12 mouse cellular contexts compared by ENCODE assay signal in the genomic region with DNA sequence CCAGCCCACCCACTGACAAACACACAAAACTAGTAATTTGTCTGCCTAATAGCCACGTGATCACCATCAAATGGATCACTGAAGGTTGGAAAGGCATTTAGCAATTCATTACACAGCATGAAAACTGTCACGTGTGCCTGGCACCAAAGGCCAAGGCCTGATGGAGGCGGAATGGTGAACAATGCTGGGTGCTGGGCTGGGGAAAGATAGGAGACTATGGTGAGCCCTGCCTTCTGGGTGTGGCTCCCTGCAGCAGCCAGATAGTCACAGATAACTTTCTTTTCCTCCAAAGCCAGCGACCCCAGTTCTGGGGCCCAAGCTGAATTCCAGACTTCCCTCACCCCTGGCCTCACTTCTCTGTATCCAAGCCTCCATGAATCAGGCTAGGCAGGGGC. TPM values are rescaled to one million over a fixed set of nuclear protein-coding genes. Genes with fewer than 3 reads are reported as not detected.
DNase-seq lines count a peak whose midpoint lies in the region; ATAC-seq and TF ChIP-seq lines count a peak whose summit lies in the region.
"Had no signal": no experiment of that assay in that cellular context is flagged by ENCODE, and none has a peak within 500 bp of the region (broad histone marks: within the 10 kb centered on the region; RNA-seq: fewer than 3 reads in every experiment).

No protein-coding gene starts in this region.

- H3K9me3 ChIP-seq in G1E (replicated peaks), result peaks cover 3% of the 10 kb centered on the region
- H3K9me3 ChIP-seq in liver, embryonic 15.5 days (replicated peaks), result no peaks in the 10 kb centered on the region
- H3K9me3 ChIP-seq: heart, embryonic 13.5 days had no signal

- no peaks in the 10 kb centered on the region for H3K27me3 ChIP-seq in G1E (ENCODE audit: insufficient read depth, low read length)
- peaks cover 15% of the 10 kb centered on the region for H3K27me3 ChIP-seq in liver, embryonic 15.5 days

- 11% methylated on average over 4 of the region's 4 CpGs for WGBS in liver, embryonic 15.5 days (ENCODE audit: insufficient replicate concordance)

- H3K36me3 ChIP-seq in G1E (replicated peaks), result peaks cover 22% of the 10 kb centered on the region
- no peaks in the 10 kb centered on the region for H3K36me3 ChIP-seq in liver, embryonic 15.5 days (replicated peaks)
- H3K36me3 ChIP-seq: heart, embryonic 13.5 days had no signal

- peak; percentile 78 for ATAC-seq in G1E (ENCODE audit: extremely low read depth, insufficient number of reproducible peaks, low FRiP score, poor library complexity, severe bottlenecking)
- ATAC-seq in erythroblast, adult 5-6 weeks (replicated peaks; ENCODE audit: low FRiP score, poor library complexity, severe bottlenecking), result 0 out of 2 replicates have a peak, but pooled peaks have one; percentile 29
- ATAC-seq in liver, embryonic 15.5 days (ENCODE audit: insufficient read depth), result peak; percentile 84
- ATAC-seq: hindbrain, embryonic 16.5 days had no signal

- DNase-seq in G1E (ENCODE audit: low spot score), result peak; percentile 63
- peak; percentile 77 for DNase-seq in adrenal gland, adult 2 months
- no peak for DNase-seq in gastrocnemius, postnatal 25 days
- no peak for DNase-seq in right cerebral cortex, postnatal 10 days (ENCODE audit: low spot score in 2 of 2)
- DNase-seq in gastrocnemius, postnatal 4 days (ENCODE audit: low spot score in 2 of 2), result no peak
- DNase-seq: kidney, postnatal 10 days; lung, adult 18-20 months; retina, postnatal 1 day had no signal

- peak overlapping the region; percentile 20; the same call in 1 of the 2 replicates for H3K4me3 ChIP-seq in G1E (ENCODE audit: low read depth, low read length)
- H3K4me3 ChIP-seq in liver, embryonic 15.5 days (replicated peaks), result no peak overlapping the region
- H3K4me3 ChIP-seq: heart, embryonic 13.5 days had no signal

- 0 out of 2 replicates have a peak overlapping the region, but pooled peaks have one; percentile 18 for H3K9ac ChIP-seq in liver, embryonic 15.5 days
- H3K9ac ChIP-seq: heart, embryonic 13.5 days had no signal

- no peak for TF ChIP-seq CTCF in G1E (IDR thresholded peaks at IDR 0.05; ENCODE audit: low read depth, low read length)

- peak overlapping the region; percentile 84 for H3K27ac ChIP-seq in liver, embryonic 15.5 days (replicated peaks)
- H3K27ac ChIP-seq: heart, embryonic 13.5 days had no signal

- peaks cover 62% of the 10 kb centered on the region for H3K4me1 ChIP-seq in G1E (ENCODE audit: insufficient read depth, low read depth, low read length)
- peaks cover 54% of the 10 kb centered on the region for H3K4me1 ChIP-seq in liver, embryonic 15.5 days (replicated peaks)

- H3K4me2 ChIP-seq in liver, embryonic 15.5 days, result peak overlapping the region; percentile 50
- H3K4me2 ChIP-seq: heart, embryonic 13.5 days had no signal

RNA-seq across cellular contexts. Expression of a gene that starts 19.9 kb away (rescaled TPM):
- 7.1 and 11.3 TPM in 2 replicates for total RNA-seq in G1E (2014; fragmentation: Nextera tagmentation)
- total RNA-seq in G1E (2017), result 3.2 and 3.7 TPM in 2 replicates
- 1.2 and 1.8 TPM in 2 replicates for polyA plus RNA-seq in G1E (2012)
- total RNA-seq in adrenal gland, adult 2 months (2021), result 10 to 100 TPM; 24.6 to 32.4 TPM
- 13.9 and 17.1 TPM in 2 replicates for polyA plus RNA-seq in adrenal gland, adult 2 months (2012; rRNA removed)
- total RNA-seq in erythroblast, adult 5-6 weeks (2015; ENCODE audit: low replicate concordance), result not detected in 2 replicates
- total RNA-seq in erythroblast, adult 5-6 weeks (2017; ENCODE audit: low replicate concordance), result not detected in 2 replicates
- polyA plus RNA-seq in liver, embryonic 15.5 days (2015; fragmentation: Nextera tagmentation; extraction: Ambion mirVana), result 1.4 and 1.5 TPM in 2 replicates
- 1 to 10 TPM; 2.1 to 3.5 TPM for total RNA-seq in gastrocnemius, postnatal 25 days (2021)
- total RNA-seq in gastrocnemius, postnatal 4 days (2021), result 10 to 100 TPM; 10.2 to 10.6 TPM

Comparison
In these comparisons a context has a peak if more than half of its experiments do, and no peak if none do; other contexts are left out.
1. ATAC-seq: peak in every context shown above with its lines; median percentile 84 in liver, embryonic 15.5 days; 78 in G1E; 29 in erythroblast, adult 5-6 weeks.
2. DNase-seq: peak in G1E (single experiment) and adrenal gland, adult 2 months (single experiment); none in gastrocnemius, postnatal 25 days (single experiment), right cerebral cortex, postnatal 10 days (0 of 2) and gastrocnemius, postnatal 4 days (0 of 2).